Mouse (Mus musculus) heart, postnatal 4 days (tissue): ENCODE measurements around the gene Olfr1016. TPM values are rescaled to one million over a fixed set of nuclear protein-coding genes. Genes with fewer than 3 reads are reported as not detected.

Source experiments
- DNase-seq: peaks from one replicate; pipeline ENCODE4 v3.0.0; 2021
- total RNA-seq, 2 experiments: library from RNA; stranded (reverse); gene quantifications; 2 replicates each; pipeline ENCODE4 v1.2.3; 2021

The Olfr1016 gene
- total RNA-seq, result not detected

DNA sequence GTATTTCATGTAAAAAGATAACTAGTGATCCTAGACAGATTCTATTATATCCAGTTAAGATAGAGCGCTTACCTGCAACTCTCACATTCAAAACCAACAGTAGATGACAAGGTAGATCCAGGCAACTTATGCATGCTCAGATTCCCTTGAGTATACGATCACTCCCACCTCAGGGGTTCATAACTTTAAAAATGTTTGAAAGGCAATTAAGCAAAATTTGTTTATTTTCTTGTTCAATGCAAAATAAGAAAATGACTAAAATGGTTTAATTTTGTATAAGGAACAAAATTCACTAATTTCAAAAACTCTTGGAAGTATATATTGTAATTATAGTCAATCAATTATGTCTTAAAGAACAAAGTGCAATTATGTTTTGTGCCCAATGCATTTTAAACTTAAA is at the start of gene Olfr1016:
Gene Olfr1016 (minus strand): TSS at position 101 of the 400 bp plus-strand sequence.
- DNase-seq, result no peak

DNA sequence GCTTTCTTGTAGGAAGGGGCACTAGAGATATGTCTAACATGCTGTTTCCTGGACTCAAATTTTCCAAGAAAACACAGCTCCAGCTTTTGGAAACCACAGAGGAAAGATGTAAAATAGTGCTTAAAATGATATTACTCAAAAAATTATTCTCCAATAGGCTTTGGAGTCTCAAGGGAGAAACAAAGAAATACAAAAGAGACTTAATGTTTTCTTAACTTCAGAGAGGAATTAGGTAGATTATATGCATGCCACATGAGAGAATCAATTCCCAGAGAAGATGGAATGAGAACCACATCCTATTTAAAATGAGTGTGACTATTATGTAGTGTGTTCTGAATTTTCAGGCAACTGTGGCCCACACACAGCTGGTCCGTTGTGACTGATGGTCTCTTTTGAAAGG is 44.4 kb upstream of the Olfr1016 start, which contains the start of gene Olfr1020:
Gene Olfr1020 (plus strand): TSS at position 301 of the 400 bp plus-strand sequence.
- DNase-seq, result no peak

DNA sequence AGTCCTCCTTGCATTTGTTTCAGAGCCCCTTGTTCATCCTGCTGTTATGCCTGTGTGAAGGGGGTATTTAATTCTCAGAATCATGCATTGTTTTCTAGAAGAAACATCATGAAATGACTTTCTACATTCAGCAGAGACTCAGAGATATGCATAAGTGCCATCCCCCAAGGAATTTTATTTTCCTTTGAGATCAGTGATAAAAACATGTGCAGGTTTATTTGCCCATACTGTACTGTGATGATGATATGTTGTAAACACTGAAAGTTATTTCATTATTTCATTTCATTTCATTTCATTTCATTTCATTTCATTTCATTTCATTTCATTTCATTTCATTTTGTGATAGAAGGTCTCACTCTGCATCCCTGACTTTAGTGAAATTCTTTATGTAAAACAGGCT is 43.0 kb upstream of the Olfr1016 start, which contains the start of gene Olfr1019:
Gene Olfr1019 (minus strand): TSS at position 101 of the 400 bp plus-strand sequence.
- no peak for DNase-seq

DNA sequence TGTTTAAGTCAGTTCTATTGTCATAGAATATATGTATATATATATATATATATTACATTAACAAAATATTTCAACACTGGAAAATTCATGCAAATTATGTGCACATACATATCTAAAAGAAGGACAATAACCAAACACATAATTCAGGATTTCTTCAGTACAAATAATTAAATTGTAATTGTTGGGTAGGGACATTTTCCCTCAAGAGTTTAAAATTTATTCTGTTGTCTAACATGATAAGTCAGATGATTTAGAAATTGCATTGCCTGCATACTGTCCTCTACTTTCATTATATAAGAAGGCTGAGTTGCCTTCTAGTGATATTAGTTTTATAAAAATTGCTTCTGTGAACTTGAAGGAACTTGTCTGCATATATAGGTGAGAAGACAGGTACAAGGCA is 15.8 kb upstream of the Olfr1016 start, which contains the start of gene Olfr1018:
Gene Olfr1018 (plus strand): TSS at position 301 of the 400 bp plus-strand sequence.
- no peak for DNase-seq

DNA sequence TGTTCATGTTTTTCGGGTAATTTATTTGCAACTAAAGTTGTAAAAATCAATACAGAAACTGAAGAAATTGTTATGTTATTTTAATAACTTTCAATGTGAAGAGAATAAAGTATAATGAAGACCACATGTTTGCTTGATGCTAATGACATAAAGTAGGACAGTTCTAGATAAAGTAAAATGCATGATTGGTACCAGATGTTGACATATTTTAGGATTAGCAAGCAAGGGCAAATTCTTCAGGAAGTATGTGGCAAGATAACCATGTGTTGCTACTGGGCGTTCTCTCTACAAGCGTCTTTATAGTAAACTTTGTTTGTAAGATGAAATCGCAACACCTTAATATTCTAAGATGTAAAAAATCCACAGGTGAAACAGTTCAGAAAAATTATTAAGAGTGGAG is 2.2 kb upstream of the Olfr1016 start:
- no peak for DNase-seq

DNA sequence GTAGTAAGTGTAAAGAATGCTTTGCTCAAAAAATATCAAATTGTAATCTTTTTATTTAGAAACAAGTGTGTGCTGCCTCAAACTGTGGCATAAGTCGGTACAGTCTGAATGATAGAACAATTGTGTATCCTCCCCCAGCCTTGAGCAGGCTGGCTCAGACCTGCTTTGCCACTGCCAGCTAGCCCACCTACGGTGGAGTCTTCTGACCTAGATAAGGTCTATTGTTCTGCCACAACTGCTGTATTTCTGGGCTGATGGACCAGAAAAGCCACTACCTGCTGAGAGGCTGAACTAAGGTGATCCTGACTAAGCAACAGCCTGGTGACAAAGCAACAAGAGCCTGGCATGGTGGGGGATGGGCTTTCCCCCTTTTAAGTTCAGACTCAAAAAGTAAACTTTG is 10.0 kb downstream of the Olfr1016 start:
- DNase-seq, result no peak

DNA sequence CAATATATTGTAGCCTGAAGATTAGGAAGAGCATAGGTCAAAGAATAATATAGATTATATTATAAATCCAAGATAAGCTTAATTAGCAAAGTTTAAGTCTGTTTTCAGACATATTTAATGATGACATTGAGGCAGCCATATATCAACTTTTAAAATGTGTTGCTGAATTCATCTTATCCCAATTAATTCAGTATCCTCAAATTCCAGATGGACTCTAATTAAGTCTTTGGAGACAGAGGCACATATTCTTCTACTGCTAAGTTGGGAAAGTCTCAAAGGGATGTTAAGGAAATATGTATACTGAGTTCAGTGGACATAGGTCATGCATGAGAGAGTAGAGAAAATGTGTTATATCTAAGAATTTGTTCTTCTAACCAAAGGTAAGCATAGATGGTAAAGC is 20.6 kb downstream of the Olfr1016 start, which contains the start of gene Olfr1015:
Gene Olfr1015 (plus strand): TSS at position 301 of the 400 bp plus-strand sequence.
- no peak for DNase-seq

DNA sequence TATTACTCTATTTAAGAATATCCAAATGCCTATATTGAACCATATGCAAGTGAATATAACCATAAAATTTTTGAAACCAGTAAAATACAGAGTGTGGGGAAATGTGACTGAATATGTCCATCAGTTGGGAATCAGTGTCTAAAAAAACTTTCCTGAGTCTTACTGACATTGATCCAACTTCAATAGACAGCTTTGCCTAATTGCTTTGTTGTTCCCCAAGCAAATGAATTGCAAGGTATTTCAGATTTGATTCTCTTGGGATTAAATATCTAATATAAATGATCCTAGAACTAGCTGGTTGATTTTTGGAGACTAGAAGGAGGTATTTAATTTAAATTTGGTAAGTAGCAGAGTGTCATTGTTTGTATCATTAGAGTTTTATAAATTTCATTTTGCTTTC is 29.9 kb downstream of the Olfr1016 start, which contains the start of gene Olfr1014:
Gene Olfr1014 (plus strand): TSS at position 301 of the 400 bp plus-strand sequence.
- no peak for DNase-seq

DNA sequence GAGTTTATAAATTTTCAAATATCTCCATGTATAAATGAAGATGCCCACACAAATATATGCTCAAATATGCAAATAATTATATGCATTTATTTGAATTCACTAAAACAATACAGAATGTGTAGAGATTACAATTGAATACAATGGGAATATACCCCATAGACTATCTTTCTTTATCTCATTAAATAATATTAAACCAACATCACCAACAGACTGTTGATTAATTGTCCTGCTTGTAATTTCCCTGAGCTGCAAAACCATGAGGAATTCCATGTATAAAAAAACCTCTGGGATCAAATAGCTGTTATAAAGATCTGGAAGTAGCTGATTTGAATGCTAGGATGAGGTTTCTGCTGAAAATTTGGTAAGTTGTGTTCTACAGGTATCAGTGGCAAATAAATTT is 35.5 kb downstream of the Olfr1016 start, which contains the start of gene Olfr1013:
Gene Olfr1013 (plus strand): TSS at position 301 of the 400 bp plus-strand sequence.
- DNase-seq, result no peak

DNA sequence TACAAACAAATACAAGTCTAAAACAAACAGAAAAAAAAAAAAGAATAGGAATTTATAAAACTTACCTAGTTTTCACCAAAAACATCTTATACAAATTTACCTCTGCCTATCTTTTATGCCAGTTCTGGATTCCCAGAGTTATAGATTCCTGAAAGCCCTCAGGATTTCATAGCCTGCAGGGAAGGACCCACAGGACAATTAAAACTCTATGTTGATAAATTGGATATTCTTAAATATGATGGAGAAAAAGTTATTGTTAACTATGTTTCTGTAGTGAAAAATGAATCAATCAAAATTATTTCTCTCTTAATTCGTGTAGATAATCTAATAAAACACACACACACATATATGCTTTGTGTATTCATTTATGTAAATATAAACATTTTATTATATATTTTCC is 39.7 kb downstream of the Olfr1016 start, which contains the start of gene Olfr1012:
Gene Olfr1012 (minus strand): TSS at position 101 of the 400 bp plus-strand sequence.
- DNase-seq, result no peak

DNA sequence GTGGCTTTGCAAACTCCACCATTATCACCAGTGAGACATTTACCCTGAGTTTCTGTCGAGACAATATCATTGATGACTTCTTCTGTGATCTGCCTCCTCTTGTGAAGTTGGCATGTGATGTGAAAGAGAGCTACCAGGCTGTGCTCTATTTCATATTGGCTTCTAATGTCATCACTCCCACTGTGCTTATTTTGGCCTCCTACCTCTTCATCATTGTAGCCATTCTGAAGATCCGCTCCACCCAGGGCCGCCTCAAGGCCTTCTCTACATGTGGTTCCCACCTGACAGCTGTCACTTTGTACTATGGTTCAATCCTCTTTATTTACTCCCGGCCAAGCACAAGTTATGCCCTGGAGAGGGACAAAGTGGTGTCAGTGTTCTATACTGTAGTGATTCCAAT is 48.5 kb downstream of the Olfr1016 start:
- no peak for DNase-seq

Other genes with a start within 250 kb of the Olfr1016 start
- gene Olfr996, start 223.3 kb downstream of the Olfr1016 start, total RNA-seq, result not detected
- gene Olfr998, start 213.6 kb downstream of the Olfr1016 start, total RNA-seq, result not detected
- not detected for gene Olfr1000, start 190.6 kb downstream of the Olfr1016 start, total RNA-seq
- gene Olfr1002, start 151.8 kb downstream of the Olfr1016 start, total RNA-seq, result not detected
- not detected for gene Olfr154, start 138.1 kb downstream of the Olfr1016 start, total RNA-seq
- not detected for gene Olfr1006, start 123.8 kb downstream of the Olfr1016 start, total RNA-seq
- not detected for gene Olfr1008, start 113.1 kb downstream of the Olfr1016 start, total RNA-seq
- not detected for gene Olfr1009, start 87.1 kb downstream of the Olfr1016 start, total RNA-seq
- gene Olfr1012, start 39.8 kb downstream of the Olfr1016 start, total RNA-seq, result not detected
- gene Olfr1013, start 35.4 kb downstream of the Olfr1016 start, total RNA-seq, result not detected
- not detected for gene Olfr1014, start 29.8 kb downstream of the Olfr1016 start, total RNA-seq
- gene Olfr1015, start 20.5 kb downstream of the Olfr1016 start, total RNA-seq, result not detected
- gene Olfr1018, start 15.9 kb upstream of the Olfr1016 start, total RNA-seq, result not detected
- not detected for gene Olfr1019, start 42.9 kb upstream of the Olfr1016 start, total RNA-seq
- not detected for gene Olfr1020, start 44.5 kb upstream of the Olfr1016 start, total RNA-seq
- gene Olfr1022, start 66.0 kb upstream of the Olfr1016 start, total RNA-seq, result not detected
- gene Olfr1023, start 83.1 kb upstream of the Olfr1016 start, total RNA-seq, result not detected
- gene Olfr1024, start 102.5 kb upstream of the Olfr1016 start, total RNA-seq, result not detected
- not detected for gene Olfr1025-ps1, start 112.6 kb upstream of the Olfr1016 start, total RNA-seq
- not detected for gene Olfr1026, start 119.0 kb upstream of the Olfr1016 start, total RNA-seq
- not detected for gene Olfr1028, start 147.9 kb upstream of the Olfr1016 start, total RNA-seq
- not detected for gene Olfr1029, start 171.4 kb upstream of the Olfr1016 start, total RNA-seq
- gene Olfr1030, start 176.7 kb upstream of the Olfr1016 start, total RNA-seq, result not detected
- not detected for gene Olfr1031, start 187.8 kb upstream of the Olfr1016 start, total RNA-seq
- gene Olfr1032, start 203.0 kb upstream of the Olfr1016 start, total RNA-seq, result not detected
- gene Olfr1033, start 218.1 kb upstream of the Olfr1016 start, total RNA-seq, result 1 to 10 TPM in 1 of 2 experiments, under 1 TPM in 1; 0.43 to 1.1 TPM
- gene Olfr1034, start 243.3 kb upstream of the Olfr1016 start, total RNA-seq, result under 1 TPM in 1 of 2 experiments, not detected in 1; 0.07 TPM